Mouse (Mus musculus): ENCODE measurements around the gene Kng1.
"Not testable (repeated sequence)": the region's sequence is repeated elsewhere in the genome, so short reads cannot be mapped to it uniquely, and the experiment has no call there.

The Kng1 gene

GRCm38 (mm10) chr16:23057668-23058447, at the start of gene Kng1:
TSS of gene Kng1 (plus strand) at chr16:23057865.
- not testable (repeated sequence) for DNase-seq (ENCODE audit: low read depth, low spot score)

DNA sequence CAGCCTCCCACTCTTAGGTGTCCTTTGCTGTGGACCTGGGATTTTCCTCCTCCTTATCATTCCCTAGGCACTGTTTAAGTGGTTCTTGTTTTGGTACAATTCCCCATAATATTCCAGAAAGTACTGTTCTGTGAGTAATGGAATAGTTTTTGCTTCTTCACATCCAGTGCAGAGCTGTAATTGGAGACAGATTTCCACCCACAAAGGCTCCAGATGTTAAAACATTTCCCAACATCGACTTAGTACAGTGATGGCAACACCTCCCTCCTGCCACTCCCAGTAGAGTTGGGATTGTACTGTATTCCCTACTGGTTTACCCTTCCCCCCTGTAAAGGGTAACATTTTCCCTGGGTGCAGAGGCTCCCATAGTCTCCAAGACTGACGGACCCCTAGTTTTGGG, 43.9 kb upstream of the Kng1 start:
- DNase-seq (ENCODE audit: low read depth, low spot score): not testable (repeated sequence)

GRCm38 (mm10) chr16:23014645-23015044, 43.0 kb upstream of the Kng1 start:
- DNase-seq (ENCODE audit: low read depth, low spot score): not testable (repeated sequence)

DNA sequence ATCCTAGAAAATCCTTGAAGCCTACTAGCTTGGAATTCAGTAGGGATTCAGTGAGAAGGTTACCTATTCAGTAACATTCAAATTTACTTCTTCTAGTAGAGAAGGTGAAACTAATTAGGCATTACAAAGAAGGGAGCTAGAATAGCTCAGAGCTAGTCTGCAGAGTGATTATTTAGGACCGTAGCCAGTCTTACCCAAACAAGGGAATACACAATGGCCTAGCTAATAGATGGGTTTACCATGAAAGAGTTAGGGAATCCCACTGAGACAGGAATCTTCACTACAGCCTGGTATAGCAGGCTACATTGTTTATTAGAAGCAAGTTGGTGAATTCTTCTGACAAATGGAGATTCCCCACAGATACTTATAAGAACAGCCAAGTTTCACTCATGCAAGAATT, 37.1 kb upstream of the Kng1 start:
- DNase-seq (ENCODE audit: low read depth, low spot score): not testable (repeated sequence)

GRCm38 (mm10) chr16:23025111-23025510, 32.6 kb upstream of the Kng1 start:
- no peak for DNase-seq (ENCODE audit: low read depth, low spot score)

DNA sequence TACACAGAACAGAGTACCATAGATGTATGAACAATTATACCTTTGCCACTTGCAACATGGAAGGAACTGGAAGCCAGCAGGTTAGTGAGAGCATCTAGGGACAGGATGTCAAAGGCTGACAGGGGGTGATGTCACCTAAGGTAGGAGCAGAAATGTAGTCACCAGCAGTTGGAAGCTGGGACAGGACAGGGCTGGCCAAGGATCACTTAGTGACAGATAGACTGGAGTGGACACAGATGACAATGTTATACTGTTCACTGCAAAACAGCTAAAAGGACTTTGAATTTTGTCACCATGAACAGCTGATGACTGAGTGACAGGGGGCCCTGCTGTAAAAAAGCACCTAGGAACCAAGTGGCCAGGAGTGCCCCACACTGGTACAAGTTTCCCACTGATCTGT, 31.1 kb upstream of the Kng1 start:
- no peak for DNase-seq (ENCODE audit: low read depth, low spot score)

DNA sequence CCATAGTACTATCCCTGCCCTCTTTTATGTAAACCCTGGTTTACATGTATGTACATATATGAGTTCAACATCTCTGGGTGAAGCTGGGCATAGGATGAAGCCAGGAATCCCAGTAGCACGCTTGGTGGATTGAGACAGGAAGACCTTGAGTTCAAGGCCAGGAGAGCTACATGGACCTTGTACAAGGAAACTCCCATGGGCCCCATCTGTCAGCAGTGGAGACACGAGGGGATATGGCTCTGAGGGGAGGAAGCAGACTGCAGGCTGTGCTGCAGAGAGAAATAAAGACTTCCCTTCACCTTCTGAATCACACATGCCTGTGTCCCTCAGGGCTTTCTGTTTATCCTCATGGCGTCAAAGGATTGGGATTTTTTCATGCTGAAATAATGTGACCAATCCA, 30.3 kb upstream of the Kng1 start:
- DNase-seq (ENCODE audit: low read depth, low spot score): not testable (repeated sequence)

GRCm38 (mm10) chr16:23028966-23029600, 28.6 kb upstream of the Kng1 start, which contains the start of gene Kng2:
TSS of gene Kng2 (minus strand) at chr16:23029482.
- not testable (repeated sequence) for DNase-seq (ENCODE audit: low read depth, low spot score)

- DNase-seq (ENCODE audit: low read depth, low spot score): no peak
Measured at GRCm38 (mm10) chr16:23030673-23031435, 26.8 kb upstream of the Kng1 start.

DNA sequence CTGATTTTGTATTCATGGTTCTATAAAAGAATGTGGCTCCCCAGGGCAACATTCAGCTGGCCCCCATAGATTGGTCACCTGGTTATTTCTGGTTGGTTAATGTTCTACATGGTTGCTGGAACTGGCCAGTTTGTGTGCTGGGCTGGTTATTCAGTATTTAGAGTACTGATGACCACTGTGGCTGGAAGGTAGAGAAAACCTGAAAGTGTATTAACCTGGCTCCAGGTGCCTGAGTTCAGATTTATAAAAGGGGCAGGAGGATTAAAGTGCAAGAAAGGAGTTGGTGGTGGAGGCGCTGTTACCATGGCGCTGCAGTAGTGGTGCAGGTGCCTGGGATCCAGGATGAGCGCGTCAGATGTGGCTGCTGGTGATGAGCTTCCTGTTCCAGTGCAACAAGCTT, 24.0 kb upstream of the Kng1 start:
- DNase-seq (ENCODE audit: low read depth, low spot score): no peak

DNA sequence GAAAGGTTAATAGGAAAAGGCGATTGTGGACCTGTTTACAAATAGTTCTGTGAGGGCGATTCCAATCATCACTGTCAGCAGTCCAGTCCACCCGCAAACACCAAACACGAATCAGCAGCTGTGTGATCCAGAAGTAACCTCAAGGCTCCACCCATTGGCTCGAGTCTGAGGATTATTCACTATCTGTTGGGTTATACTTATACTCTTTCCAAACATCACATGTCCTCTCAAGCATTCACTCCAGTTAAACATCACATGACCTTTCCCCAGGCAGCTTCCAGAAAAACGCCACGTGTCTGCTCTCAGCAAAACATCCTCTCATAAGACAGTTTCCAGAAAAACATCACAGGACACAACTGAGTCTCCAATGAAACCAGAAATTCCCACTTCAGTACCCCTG, 19.9 kb upstream of the Kng1 start:
- DNase-seq (ENCODE audit: low read depth, low spot score): no peak

DNA sequence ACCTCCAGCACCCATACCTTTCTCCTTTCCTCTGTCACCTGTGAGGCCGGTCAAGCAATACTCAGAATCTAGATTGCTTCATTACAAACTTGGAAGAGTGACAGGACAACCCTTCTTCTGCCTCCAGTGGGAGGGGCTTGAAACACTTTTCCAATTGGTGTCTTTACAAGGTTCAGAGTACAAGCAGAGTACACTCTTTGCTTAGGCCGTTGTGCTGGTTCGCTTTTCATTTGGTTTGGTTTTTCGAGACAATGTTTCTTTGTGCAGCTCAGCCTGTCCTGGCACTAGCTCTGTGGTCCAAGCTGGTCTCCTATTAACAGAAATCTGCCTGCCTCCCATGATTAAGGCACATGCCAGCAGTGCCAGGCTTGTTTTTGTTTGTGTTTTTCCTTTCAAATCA, 18.4 kb upstream of the Kng1 start:
- no peak for DNase-seq (ENCODE audit: low read depth, low spot score)

- DNase-seq (ENCODE audit: low read depth, low spot score): no peak
Measured at GRCm38 (mm10) chr16:23040876-23041275, 16.8 kb upstream of the Kng1 start.

DNA sequence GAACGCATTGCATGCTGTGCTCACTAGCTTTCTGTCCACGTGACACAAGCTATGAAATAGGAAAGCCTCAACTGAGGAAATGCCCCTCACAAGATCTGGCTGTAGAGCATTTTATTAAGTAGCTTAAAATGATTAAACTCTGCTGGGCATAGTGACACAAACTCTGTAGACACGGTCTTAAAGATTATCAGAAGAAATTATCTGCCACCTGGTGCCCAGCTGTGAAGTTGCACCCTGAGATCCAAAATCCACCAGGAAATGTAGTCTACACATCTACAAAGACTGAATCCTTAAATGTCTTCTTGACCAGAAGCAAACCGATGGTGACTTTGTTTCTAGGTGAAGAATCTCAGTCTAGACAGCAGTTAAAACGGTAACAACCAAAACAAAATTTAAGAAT, 11.3 kb upstream of the Kng1 start:
- DNase-seq (ENCODE audit: low read depth, low spot score): peak; percentile 12

- not testable (repeated sequence) for DNase-seq (ENCODE audit: low read depth, low spot score)
Measured at GRCm38 (mm10) chr16:23059630-23060029, 2.0 kb downstream of the Kng1 start.

DNA sequence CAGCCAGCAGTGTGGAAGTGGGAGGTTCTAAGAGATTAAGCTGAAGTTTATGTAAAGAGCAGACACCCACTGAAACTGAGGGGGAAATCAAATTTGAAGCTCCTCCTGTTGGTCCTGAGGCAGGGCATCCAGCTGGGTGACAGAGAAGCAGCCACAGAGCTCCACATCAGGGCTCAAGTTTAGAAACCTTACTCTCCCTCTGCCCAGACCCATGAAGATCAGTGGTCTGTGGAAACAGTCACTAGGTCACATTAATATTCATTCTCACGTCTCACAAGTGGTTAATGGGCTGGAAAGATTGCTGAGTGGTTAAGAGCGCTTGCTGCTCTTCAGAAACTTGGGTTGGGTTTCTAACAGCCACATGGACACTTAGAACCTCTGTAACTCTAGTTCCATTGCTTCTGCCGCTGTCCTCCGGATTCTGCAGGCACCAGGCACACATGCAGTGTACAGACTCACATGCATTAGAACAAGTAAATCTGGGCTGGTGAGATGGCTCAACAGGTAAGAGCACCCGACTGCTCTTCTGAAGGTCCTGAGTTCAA, 3.2 kb downstream of the Kng1 start:
- not testable (repeated sequence) for DNase-seq (ENCODE audit: low read depth, low spot score)

GRCm38 (mm10) chr16:23077516-23077915, 19.9 kb downstream of the Kng1 start:
- DNase-seq (ENCODE audit: low read depth, low spot score): not testable (repeated sequence)

GRCm38 (mm10) chr16:23087159-23087558, 29.5 kb downstream of the Kng1 start:
- not testable (repeated sequence) for DNase-seq (ENCODE audit: low read depth, low spot score)

DNA sequence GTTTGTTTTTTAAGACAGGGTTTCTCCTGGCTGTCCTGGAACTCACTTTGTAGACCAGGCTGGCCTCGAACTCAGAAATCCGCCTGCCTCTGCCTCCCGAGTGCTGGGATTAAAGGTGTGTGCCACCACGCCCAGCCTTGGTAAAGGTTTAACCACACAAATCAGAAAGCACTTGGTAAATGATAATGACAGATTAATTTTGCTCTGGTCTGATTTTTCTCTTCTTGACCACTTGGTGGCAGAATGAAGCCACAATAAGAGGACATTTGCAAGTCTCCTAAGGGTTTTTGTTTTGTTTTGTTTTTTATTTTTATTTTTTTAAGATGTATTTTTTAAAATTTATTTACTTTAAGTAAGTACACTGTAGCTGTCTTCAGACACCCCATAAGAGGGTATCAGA, 30.0 kb downstream of the Kng1 start:
- not testable (repeated sequence) for DNase-seq (ENCODE audit: low read depth, low spot score)

DNA sequence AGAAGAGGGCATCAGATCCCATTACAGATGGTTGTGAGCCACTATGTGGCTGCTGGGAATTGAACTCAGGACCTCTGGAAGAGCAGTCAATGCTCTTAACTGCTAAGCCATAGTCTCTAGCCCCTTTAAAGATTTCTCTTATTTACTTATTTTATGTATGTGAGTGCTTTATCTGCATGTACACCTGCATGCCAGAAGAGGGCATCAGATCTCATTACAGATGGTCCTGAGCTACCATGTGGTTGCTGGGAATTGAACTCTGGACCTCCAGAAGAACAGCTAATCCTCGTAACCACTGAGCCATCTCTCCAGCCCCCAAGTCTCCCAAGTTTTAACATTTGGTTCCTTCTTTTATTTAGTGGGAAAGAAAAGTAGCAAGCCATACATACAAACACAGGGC, 30.8 kb downstream of the Kng1 start:
- DNase-seq (ENCODE audit: low read depth, low spot score): not testable (repeated sequence)

DNA sequence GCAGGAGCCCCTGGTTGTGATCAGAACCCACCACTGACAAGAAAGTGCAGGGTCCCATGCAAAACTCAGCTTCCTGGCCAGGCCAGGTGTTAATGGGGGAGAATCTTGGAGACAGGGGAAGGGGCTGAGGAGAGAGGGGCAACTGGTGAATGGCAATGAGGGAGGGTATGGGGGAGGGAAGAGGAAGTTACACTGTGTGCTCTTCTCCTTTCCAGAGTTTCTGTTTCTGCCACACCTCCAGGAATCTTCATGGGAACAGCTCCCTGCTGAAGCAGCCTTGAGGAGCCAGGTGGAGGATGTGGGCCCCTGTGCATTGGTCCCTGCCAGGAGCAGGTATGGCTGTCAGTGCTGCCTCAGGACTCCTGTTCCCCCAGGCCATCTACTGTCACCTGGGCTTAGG, 33.7 kb downstream of the Kng1 start:
- DNase-seq (ENCODE audit: low read depth, low spot score): not testable (repeated sequence)

All from telencephalon, adult 2 months (tissue).